Comparison of ENCODE assay signal across 22 mouse cellular contexts in the genomic region with DNA sequence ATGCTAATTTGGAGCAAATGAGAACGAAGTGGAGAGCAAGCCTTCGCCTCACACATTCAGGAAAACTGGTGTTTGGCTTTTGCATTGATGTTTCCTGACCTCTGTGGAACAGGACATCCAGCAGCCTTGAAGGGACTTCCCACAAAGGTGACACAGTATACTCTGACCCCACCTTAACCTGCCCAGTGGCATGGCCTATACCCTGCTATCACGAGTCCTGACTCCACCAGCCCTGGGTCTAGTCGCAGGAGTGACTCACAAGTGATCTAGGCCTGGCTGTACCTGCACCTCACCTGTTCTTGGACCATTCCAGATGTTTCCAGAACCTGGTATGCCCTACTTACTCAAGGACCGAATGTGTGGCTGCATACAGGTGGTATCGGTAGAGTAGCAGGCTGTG. TPM values are rescaled to one million over a fixed set of nuclear protein-coding genes. Genes with fewer than 3 reads are reported as not detected.
DNase-seq lines count a peak whose midpoint lies in the region; ATAC-seq and TF ChIP-seq lines count a peak whose summit lies in the region.
"Had no signal": no experiment of that assay in that cellular context is flagged by ENCODE, and none has a peak within 500 bp of the region (broad histone marks: within the 10 kb centered on the region; RNA-seq: fewer than 3 reads in every experiment).

No protein-coding gene starts in this region.

- WGBS in embryonic facial prominence, embryonic 15.5 days: 90% methylated on average over 6 of the region's 6 CpGs
- WGBS in embryonic facial prominence, embryonic 10.5 days: 95% methylated on average over 6 of the region's 6 CpGs
- WGBS in heart, embryonic 14.5 days: 91% methylated on average over 6 of the region's 6 CpGs
- 92% methylated on average over 6 of the region's 6 CpGs for WGBS in stomach, postnatal 0 days

- H3K4me2 ChIP-seq in embryonic facial prominence, embryonic 15.5 days (replicated peaks): no peak overlapping the region
- H3K4me2 ChIP-seq in heart, embryonic 14.5 days (ENCODE audit: low read length): no peak overlapping the region
- H3K4me2 ChIP-seq in stomach, postnatal 0 days (replicated peaks; ENCODE audit: low read depth): no peak overlapping the region

- DNase-seq in embryonic facial prominence, embryonic 10.5 days (ENCODE audit: low spot score): no peak
- peak; percentile 87 for DNase-seq in heart, adult 11 months
- no peak for DNase-seq in heart, adult 9 months (ENCODE audit: low spot score in 2 of 2)
- no peak for DNase-seq in heart, adult 18-20 months
- DNase-seq in stomach, postnatal 0 days (ENCODE audit: low spot score): no peak
- DNase-seq in retina, embryonic 14.5 days (ENCODE audit: low spot score): no peak
- DNase-seq: adrenal gland, adult 2 months; adrenal gland, adult 8-10 months; adrenal gland, postnatal 10 days; adrenal gland, postnatal 14 days; adrenal gland, postnatal 25 days; adrenal gland, postnatal 36 days; B cell, adult 2 months; cerebellum, adult 11 months; cerebellum, adult 11-12 months had no signal

- H3K4me1 ChIP-seq in embryonic facial prominence, embryonic 15.5 days: no peaks in the 10 kb centered on the region
- H3K4me1 ChIP-seq in embryonic facial prominence, embryonic 10.5 days: no peaks in the 10 kb centered on the region
- no peaks in the 10 kb centered on the region for H3K4me1 ChIP-seq in heart, embryonic 14.5 days (ENCODE audit: control insufficient read depth in 2 of 2, insufficient read depth in 2 of 2, low read length in 2 of 2)
- no peaks in the 10 kb centered on the region for H3K4me1 ChIP-seq in stomach, postnatal 0 days (replicated peaks; ENCODE audit: control insufficient read depth, insufficient read depth)

- 0 out of 2 replicates have a peak, but pooled peaks have one; percentile 24 for ATAC-seq in embryonic facial prominence, embryonic 15.5 days (ENCODE audit: insufficient number of reproducible peaks, low FRiP score, low TSS enrichment, low read depth)
- ATAC-seq in heart, embryonic 14.5 days (ENCODE audit: insufficient number of reproducible peaks, insufficient read depth, low FRiP score, low read depth): 0 out of 2 replicates have a peak, but pooled peaks have one; percentile 21
- peak; percentile 61 for ATAC-seq in stomach, postnatal 0 days (ENCODE audit: low FRiP score, low TSS enrichment)
- ATAC-seq: activated CD4-positive, CD25-positive, alpha-beta regulatory T cell, adult 4 months; CD4-positive, CD25-positive, alpha-beta regulatory T cell, adult 4 months had no signal

- H3K9ac ChIP-seq in embryonic facial prominence, embryonic 15.5 days: no peak overlapping the region
- H3K9ac ChIP-seq in heart, embryonic 14.5 days (ENCODE audit: low read length): no peak overlapping the region
- no peak overlapping the region for H3K9ac ChIP-seq in stomach, postnatal 0 days (ENCODE audit: low read length)

- peaks cover 19% of the 10 kb centered on the region for H3K36me3 ChIP-seq in embryonic facial prominence, embryonic 15.5 days
- H3K36me3 ChIP-seq in embryonic facial prominence, embryonic 10.5 days (replicated peaks): peaks cover 27% of the 10 kb centered on the region
- H3K36me3 ChIP-seq in heart, embryonic 14.5 days (ENCODE audit: control insufficient read depth, insufficient read depth, low read length): peaks cover 38% of the 10 kb centered on the region
- no peaks in the 10 kb centered on the region for H3K36me3 ChIP-seq in stomach, postnatal 0 days (ENCODE audit: control insufficient read depth, insufficient read depth, low read length)

- no peaks in the 10 kb centered on the region for H3K9me3 ChIP-seq in embryonic facial prominence, embryonic 15.5 days (replicated peaks)
- no peaks in the 10 kb centered on the region for H3K9me3 ChIP-seq in embryonic facial prominence, embryonic 10.5 days
- H3K9me3 ChIP-seq in heart, embryonic 14.5 days (ENCODE audit: control insufficient read depth, low read length): no peaks in the 10 kb centered on the region
- H3K9me3 ChIP-seq in stomach, postnatal 0 days (ENCODE audit: control insufficient read depth, low read length): no peaks in the 10 kb centered on the region
- H3K9me3 ChIP-seq: G1E had no signal

- TF ChIP-seq EP300 in stomach, postnatal 0 days (optimal IDR thresholded peaks at IDR 0.05): no peak

- no peak overlapping the region for H3K4me3 ChIP-seq in embryonic facial prominence, embryonic 15.5 days (replicated peaks)
- no peak overlapping the region for H3K4me3 ChIP-seq in embryonic facial prominence, embryonic 10.5 days
- no peak overlapping the region for H3K4me3 ChIP-seq in heart, embryonic 14.5 days (ENCODE audit: control insufficient read depth in 1 of 2, insufficient read depth in 1 of 2, low read depth in 1 of 2, low read length in 2 of 2)
- no peak overlapping the region for H3K4me3 ChIP-seq in stomach, postnatal 0 days (ENCODE audit: low read depth, low read length)

- no peak overlapping the region for H3K27ac ChIP-seq in embryonic facial prominence, embryonic 15.5 days (replicated peaks)
- no peak overlapping the region for H3K27ac ChIP-seq in embryonic facial prominence, embryonic 10.5 days (replicated peaks)
- no peak overlapping the region for H3K27ac ChIP-seq in heart, embryonic 14.5 days (replicated peaks in 1 of 2; ENCODE audit: control insufficient read depth in 1 of 2, insufficient read depth in 1 of 2, low read depth in 2 of 2, low read length in 2 of 2)
- no peak overlapping the region for H3K27ac ChIP-seq in stomach, postnatal 0 days (replicated peaks)

- TF ChIP-seq CTCF in stomach, postnatal 0 days (IDR thresholded peaks at IDR 0.05; ENCODE audit: low read depth): no peak

- no peaks in the 10 kb centered on the region for H3K27me3 ChIP-seq in embryonic facial prominence, embryonic 15.5 days
- H3K27me3 ChIP-seq in embryonic facial prominence, embryonic 10.5 days (replicated peaks; ENCODE audit: low read depth, poor library complexity, severe bottlenecking): no peaks in the 10 kb centered on the region
- H3K27me3 ChIP-seq in heart, embryonic 14.5 days (ENCODE audit: control insufficient read depth, insufficient read depth, low read length): no peaks in the 10 kb centered on the region
- no peaks in the 10 kb centered on the region for H3K27me3 ChIP-seq in stomach, postnatal 0 days (ENCODE audit: control insufficient read depth, insufficient read depth, low read length)
- H3K27me3 ChIP-seq: CH12.LX, Patski had no signal

RNA-seq across cellular contexts. Expression of gene B3gntl1, which starts 43.4 kb away (rescaled TPM):
- 9.8 and 9.9 TPM in 2 replicates for polyA plus RNA-seq in embryonic facial prominence, embryonic 15.5 days (2015; fragmentation: Nextera tagmentation; extraction: Ambion mirVana)
- 5.8 and 6.6 TPM in 2 replicates for polyA plus RNA-seq in embryonic facial prominence, embryonic 10.5 days (2016; fragmentation: Nextera tagmentation; extraction: Ambion mirVana)
- polyA plus RNA-seq in heart, embryonic 14.5 days (2014; fragmentation: Nextera tagmentation; extraction: Ambion mirVana): 6.3 and 7.0 TPM in 2 replicates
- 1 to 10 TPM; 3.9 to 4.5 TPM for total RNA-seq in heart, adult 18-20 months (2021)
- 3.3 and 4.2 TPM in 2 replicates for polyA plus RNA-seq in stomach, postnatal 0 days (2015; fragmentation: Nextera tagmentation; extraction: Ambion mirVana)
